Mouse (Mus musculus) gastrocnemius, adult 8-10 months (tissue): ENCODE measurements around the gene Narfl. TPM values are rescaled to one million over a fixed set of nuclear protein-coding genes. Genes with fewer than 3 reads are reported as not detected.
A peak's percentile ranks its signal among the peaks of the same experiment; 100 is the strongest.

ENCODE experiments used
- DNase-seq, 2 experiments: peaks; one replicate each; pipeline ENCODE4 v3.0.0; 2022; ENCODE audit warnings: low spot score in 2 of 2
- microRNA-seq: library from miRNA; unstranded; fragments of <30 nt; microRNA quantifications from one replicate; pipeline ENCODE4 v1.2.0, GENCODE M21; 2022
- total RNA-seq, 4 experiments: library from RNA; stranded (reverse); gene quantifications; 2 replicates each; pipeline ENCODE4 v1.2.4; 2022

Gene Narfl
- total RNA-seq, 4 experiments from 2014 or later, result 24.4 to 29.6 (median 26.5) TPM

GRCm38 (mm10) chr17:25829558-25830017 lies 56.0 kb downstream of the Narfl start:
- no peak for DNase-seq

GRCm38 (mm10) chr17:25830200-25830753 lies 56.7 kb downstream of the Narfl start:
- no peak for DNase-seq

GRCm38 (mm10) chr17:25830806-25831431 lies 57.3 kb downstream of the Narfl start:
- DNase-seq, result no peak

- no peak for DNase-seq
Measured at GRCm38 (mm10) chr17:25831451-25832281, 58.1 kb downstream of the Narfl start.

GRCm38 (mm10) chr17:25832436-25833290 lies 59.1 kb downstream of the Narfl start:
- peak; percentile 99 to 100 for DNase-seq

Small RNAs within 50 kb of the gene (microRNA-seq; reads per million reads assigned to microRNA genes)
- gene Gm25083, result not detected
- not detected for gene Mir3082
- not detected for gene Mir6966

Other genes starting within 250 kb of the Narfl start
- under 1 TPM; 0.19 to 0.76 (median 0.70) TPM for gene Sox8, start 203.1 kb upstream of the Narfl start, total RNA-seq
- 10 to 100 TPM; 10.4 to 14.1 (median 10.8) TPM for gene Lmf1, start 194.7 kb upstream of the Narfl start, total RNA-seq
- not detected for gene Gng13, start 56.6 kb upstream of the Narfl start, total RNA-seq
- gene Chtf18, start 46.4 kb upstream of the Narfl start, total RNA-seq, result 1 to 10 TPM in 1 of 4 experiments, under 1 TPM in 3; 0.87 to 1.4 (median 0.94) TPM
- 1 to 10 TPM; 2.4 to 3.5 (median 3.1) TPM for gene Rpusd1, start 46.1 kb upstream of the Narfl start, total RNA-seq
- gene Mslnl, start 37.7 kb upstream of the Narfl start, total RNA-seq, result not detected
- gene Msln, start 19.4 kb upstream of the Narfl start, total RNA-seq, result under 1 TPM in 2 of 4 experiments, not detected in 2; 0.13 TPM
- 10 to 100 TPM in 3 of 4 experiments, 1 to 10 TPM in 1; 9.4 to 12.1 (median 10.1) TPM for gene Haghl, start 11.9 kb downstream of the Narfl start, total RNA-seq
- not detected for gene Ccdc78, start 12.8 kb downstream of the Narfl start, total RNA-seq
- 10 to 100 TPM; 46.3 to 53.3 (median 47.6) TPM for gene Fam173a, start 19.1 kb downstream of the Narfl start, total RNA-seq
- 1 to 10 TPM in 1 of 4 experiments, not detected in 3; 1.2 TPM for gene AC134908.4, start 21.9 kb downstream of the Narfl start, total RNA-seq
- gene Metrn, start 23.4 kb downstream of the Narfl start, total RNA-seq, result 10 to 100 TPM; 39.6 to 52.1 (median 46.8) TPM
- gene Fbxl16, start 35.3 kb downstream of the Narfl start, total RNA-seq, result 1 to 10 TPM in 1 of 4 experiments, under 1 TPM in 3; 0.27 to 1.0 (median 0.71) TPM
- 10 to 100 TPM in 3 of 4 experiments, 1 to 10 TPM in 1; 9.8 to 13.2 (median 11.7) TPM for gene Wdr24, start 49.9 kb downstream of the Narfl start, total RNA-seq
- gene Jmjd8, start 55.1 kb downstream of the Narfl start, total RNA-seq, result 10 to 100 TPM; 11.0 to 13.0 (median 11.4) TPM
- 100 to 1,000 TPM in 1 of 4 experiments, 10 to 100 TPM in 3; 87.3 to 101 (median 91.1) TPM for gene Stub1, start 59.6 kb downstream of the Narfl start, total RNA-seq
- gene Rhbdl1, start 63.5 kb downstream of the Narfl start, total RNA-seq, result 10 to 100 TPM in 3 of 4 experiments, 1 to 10 TPM in 1; 9.5 to 18.5 (median 16.7) TPM
- gene Gm20683, start 68.0 kb downstream of the Narfl start, total RNA-seq, result 10 to 100 TPM in 2 of 4 experiments, 1 to 10 TPM in 2; 9.1 to 15.3 (median 12.3) TPM
- 10 to 100 TPM; 63.3 to 72.7 (median 68.0) TPM for gene Rhot2, start 71.1 kb downstream of the Narfl start, total RNA-seq
- gene Wdr90, start 87.7 kb downstream of the Narfl start, total RNA-seq, result 1 to 10 TPM in 1 of 4 experiments, under 1 TPM in 3; 0.36 to 1.6 (median 0.84) TPM
- 100 to 1,000 TPM in 1 of 4 experiments, 10 to 100 TPM in 3; 87.4 to 108 (median 92.5) TPM for gene Mcrip2, start 95.0 kb downstream of the Narfl start, total RNA-seq
- 10 to 100 TPM; 27.4 to 42.1 (median 31.3) TPM for gene Mettl26, start 101.3 kb downstream of the Narfl start, total RNA-seq
- under 1 TPM; 0.15 to 0.62 (median 0.38) TPM for gene Wfikkn1, start 107.1 kb downstream of the Narfl start, total RNA-seq
- 10 to 100 TPM in 3 of 4 experiments, 1 to 10 TPM in 1; 7.9 to 13.3 (median 12.7) TPM for gene Rab40c, start 146.0 kb downstream of the Narfl start, total RNA-seq
- gene Pigq, start 171.2 kb downstream of the Narfl start, total RNA-seq, result 10 to 100 TPM; 18.1 to 21.0 (median 18.8) TPM
- gene Nhlrc4, start 171.2 kb downstream of the Narfl start, total RNA-seq, result not detected
- gene A930017K11Rik, start 178.8 kb downstream of the Narfl start, total RNA-seq, result not detected
- 1 to 10 TPM; 2.9 to 5.0 (median 4.1) TPM for gene Capn15, start 212.0 kb downstream of the Narfl start, total RNA-seq